Mouse (Mus musculus): ENCODE measurements around the gene Ggt7.
"Not testable (repeated sequence)": the region's sequence is repeated elsewhere in the genome, so short reads cannot be mapped to it uniquely, and the experiment has no call there.

The Ggt7 gene

DNA sequence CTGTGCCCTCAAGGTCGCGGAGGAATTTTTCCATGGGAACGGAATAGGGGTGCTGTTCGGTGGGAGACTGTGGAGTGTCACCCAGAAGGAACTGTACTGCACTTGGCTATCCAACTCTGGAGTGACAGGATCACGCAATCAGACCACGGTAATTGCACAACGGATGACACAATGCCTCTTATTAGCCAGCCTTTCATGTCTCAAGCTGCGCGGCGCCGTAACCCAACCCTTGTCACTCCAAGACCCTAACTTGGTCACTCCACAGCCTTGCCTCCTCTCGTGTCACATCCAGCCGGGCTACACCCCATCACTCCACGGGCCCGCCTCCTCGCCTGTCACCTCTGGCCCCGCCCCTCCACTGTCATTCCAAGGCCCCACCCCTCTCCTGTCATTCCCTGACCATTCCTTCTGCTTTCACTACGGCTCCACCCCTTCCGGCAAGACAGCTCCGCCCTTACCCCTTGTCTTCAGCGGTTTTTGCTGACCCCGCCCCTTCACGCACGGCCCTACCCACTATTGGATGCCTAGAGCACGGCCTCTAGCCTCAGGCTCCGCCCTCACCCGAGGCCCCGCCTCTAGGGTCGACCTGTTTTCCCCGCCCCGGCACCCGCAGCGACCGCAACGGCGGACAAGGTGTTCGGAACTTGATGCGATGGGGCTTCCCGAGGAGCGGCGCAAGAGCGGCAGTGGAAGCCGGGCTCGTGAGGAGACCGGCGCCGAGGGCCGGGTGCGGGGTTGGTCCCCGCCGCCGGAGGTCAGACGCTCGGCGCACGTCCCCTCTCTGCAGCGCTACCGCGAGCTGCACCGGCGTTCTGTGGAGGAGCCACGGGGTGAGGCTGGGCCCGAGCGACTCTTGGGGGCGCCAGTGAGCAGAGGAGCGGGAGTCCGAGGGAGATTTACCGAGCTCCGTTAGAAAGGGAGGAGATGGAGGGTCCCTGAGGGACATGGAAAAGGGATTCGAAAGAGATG lies at the start of gene Ggt7, which contains the start of gene Acss2:
Ggt7 (minus strand) TSS at position 783 of the 969 bp plus-strand sequence.
Acss2 (plus strand) TSS at position 494 of the 969 bp plus-strand sequence.
- peak; percentile 88 for DNase-seq (ENCODE audit: extremely low read depth, low read depth)

DNA sequence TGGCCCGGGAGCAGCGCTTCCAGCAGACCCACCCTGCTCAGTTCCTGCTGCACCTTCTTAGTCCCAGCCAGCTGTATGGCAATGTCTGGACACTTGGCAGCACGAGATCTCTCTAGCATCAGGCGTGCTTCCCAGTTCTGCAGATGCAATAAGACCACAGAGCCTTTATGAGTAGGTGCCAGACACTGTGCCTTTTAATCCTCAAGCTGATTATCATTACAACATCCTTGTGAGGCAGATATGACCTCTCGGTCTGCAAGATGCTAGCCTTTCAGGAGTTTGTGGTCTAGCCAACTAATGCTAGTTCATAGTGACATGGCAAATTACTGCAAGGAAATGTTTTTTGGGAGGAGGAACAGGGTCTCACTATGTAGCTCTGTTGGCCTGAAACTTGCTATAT lies 49.7 kb upstream of the Ggt7 start:
- no peak for DNase-seq (ENCODE audit: extremely low read depth, low read depth)

DNA sequence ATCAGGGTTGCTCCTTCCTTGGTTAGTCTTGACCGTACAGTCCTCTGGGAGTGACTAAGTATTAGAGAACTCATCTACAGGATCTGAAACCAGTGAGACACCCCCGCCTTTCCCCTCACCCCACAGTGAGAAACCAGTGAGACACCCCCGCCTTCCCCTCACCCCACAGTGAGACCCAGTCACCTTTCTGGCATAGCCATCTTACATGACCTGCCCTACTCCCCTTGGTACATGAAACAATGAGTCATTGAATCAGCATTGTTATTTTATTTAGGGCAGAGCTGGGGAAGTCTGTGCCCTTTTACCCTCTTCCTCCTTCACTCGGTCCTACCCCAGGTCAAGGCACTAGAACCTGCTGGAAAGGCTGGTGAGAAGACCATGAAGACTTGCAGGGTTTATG lies 44.9 kb upstream of the Ggt7 start:
- DNase-seq (ENCODE audit: extremely low read depth, low read depth), result no peak

DNA sequence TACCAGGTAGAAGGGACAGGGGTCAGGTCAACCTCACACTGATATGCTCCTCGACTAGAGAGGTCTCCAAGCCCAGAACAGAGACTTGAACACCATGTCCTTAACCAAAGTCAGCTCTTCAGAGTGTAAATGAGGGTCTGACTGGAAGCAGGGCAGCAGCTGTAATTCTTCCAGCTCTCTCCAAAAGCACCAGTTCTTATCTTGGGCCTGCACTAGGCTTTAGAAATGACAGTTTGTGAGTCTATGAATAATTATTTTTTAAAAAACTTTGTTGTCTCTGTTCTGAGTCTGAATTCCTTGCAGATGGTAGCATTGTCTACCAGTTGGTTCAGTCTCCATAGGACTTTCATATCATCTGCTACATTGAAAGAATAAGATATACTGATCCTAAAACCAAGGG lies 44.2 kb upstream of the Ggt7 start:
- no peak for DNase-seq (ENCODE audit: extremely low read depth, low read depth)

DNA sequence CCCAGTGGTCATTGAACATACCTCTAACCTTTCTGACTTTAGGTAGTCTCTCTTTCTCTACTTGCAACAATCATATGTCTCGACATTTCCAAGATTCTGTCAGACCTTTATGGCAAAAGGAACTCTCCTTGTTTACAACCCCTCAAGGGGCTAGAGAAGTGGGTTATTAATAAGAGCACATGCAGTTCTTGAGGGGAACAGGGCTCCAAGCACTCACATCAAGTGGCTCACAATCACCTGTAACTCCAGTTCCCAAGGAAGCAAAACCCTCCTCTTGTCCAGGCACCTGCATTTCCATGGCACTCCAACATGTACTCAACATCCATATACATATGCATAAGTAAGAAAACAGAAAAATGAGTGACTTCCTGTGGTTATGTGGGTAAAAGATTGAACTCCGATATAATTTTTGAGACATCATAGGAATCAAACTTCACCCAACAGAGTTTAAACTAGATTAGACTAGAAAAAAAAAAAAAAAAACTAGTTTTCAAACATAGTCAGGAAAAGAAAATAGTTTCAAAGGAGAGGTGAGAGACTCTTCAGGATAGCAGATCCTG lies 36.5 kb upstream of the Ggt7 start:
- no peak for DNase-seq (ENCODE audit: extremely low read depth, low read depth)

DNA sequence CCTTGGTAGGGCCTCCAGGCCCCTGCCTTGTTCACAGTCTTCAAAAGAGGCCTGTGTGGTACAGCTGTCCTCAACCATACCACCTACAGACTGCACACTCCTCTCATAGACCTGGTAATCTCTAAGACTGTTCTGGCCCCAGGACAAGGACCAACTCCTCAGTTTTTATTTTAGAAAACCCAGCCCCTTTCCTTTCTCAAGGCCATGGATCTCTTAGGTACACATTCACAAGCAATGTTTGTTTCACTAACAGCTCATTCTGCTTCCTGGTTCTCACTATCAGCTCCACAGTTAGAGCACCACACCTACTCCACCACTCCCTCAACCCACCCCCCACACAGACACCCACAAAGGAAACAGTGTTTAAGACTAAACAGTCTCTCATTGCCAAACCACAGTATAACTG lies 34.9 kb upstream of the Ggt7 start:
- peak; percentile 55 for DNase-seq (ENCODE audit: extremely low read depth, low read depth)

DNA sequence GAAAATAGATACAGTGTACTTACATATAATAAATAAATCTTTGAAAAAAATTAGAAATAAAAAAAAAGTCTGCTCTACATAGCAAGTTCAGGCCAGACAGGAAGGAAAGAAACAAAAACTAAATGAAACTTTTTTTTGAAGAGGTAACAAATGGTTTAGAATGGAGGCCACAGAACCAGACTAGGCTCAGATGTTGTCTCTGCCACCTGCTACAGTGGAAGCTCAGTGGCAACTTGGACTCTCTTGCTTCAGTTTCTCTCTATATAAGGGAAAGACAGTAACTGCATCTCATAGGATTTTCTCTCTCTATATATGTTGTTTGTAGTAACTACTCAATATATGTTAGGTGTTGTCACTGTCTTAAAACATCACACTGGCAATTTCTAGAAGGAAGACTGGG lies 34.3 kb upstream of the Ggt7 start:
- DNase-seq (ENCODE audit: extremely low read depth, low read depth), result no peak

DNA sequence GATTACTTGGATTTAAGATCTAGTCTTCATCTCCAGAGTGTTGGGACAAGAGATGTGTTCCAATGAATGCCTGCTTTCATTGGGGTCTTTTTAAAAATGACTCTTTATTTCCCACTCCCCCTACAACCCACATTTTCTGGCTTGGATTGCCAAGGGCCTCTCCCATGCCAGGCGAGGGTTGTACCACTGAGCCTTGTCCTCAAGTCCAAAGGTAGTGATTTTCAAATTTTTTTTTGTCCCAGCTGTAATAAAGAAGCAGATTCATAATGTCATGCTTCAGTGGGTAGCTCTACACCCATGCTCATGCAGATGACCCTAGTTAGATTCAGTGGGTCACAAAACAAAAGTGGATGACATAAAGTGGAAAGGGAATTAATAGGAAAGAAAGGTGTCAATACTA lies 28.9 kb upstream of the Ggt7 start:
- DNase-seq (ENCODE audit: extremely low read depth, low read depth), result no peak

DNA sequence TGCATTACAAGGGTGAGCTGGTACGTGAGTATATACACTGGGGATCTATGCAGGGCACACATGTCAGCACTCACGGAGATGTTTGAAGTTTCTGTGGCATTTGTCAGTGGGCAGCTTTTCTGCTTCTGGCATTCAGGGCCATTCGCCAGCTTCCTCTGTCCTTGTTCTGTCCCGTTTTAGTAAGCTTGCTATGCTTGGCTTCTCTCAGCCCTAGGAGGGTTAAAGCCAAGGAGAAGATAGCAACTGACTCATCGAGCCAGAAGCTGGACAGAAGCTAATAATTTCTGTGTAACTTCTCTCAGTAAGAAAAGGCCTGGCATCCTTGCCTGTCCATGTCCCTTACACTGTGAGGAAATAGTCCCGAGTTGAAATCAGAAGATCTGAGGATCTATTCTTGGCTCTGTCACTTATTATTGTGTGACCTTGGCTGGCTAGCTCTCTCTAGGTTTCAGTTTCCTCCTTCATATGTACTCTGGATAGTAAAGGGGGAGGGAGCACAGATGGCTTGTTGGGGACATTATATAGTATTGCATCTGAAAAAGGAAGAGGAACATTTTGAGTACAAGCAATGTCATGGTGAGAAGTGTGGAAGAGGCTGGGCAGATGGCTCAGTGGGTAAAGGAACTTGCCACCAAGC lies 22.9 kb upstream of the Ggt7 start:
- no peak for DNase-seq (ENCODE audit: extremely low read depth, low read depth)

DNA sequence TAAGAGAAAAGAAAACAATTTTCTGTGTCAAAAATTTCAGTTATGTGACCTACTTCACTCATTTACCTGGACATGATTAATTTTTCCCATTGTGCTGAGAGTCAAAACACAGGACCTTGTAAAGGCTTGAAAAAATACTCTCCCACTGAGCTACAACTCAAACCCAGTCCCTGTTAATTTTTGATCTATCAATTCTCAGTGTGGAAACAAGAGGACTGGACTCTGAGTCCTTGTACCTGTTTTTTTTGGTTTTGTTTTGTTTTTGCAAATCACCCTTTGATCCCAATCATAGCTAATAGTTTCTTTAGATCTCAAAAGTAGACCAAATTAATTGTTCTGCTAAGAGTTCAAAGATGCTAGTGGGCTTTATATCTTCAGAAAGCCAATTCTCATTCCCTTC lies 21.7 kb upstream of the Ggt7 start:
- DNase-seq (ENCODE audit: extremely low read depth, low read depth), result no peak

DNA sequence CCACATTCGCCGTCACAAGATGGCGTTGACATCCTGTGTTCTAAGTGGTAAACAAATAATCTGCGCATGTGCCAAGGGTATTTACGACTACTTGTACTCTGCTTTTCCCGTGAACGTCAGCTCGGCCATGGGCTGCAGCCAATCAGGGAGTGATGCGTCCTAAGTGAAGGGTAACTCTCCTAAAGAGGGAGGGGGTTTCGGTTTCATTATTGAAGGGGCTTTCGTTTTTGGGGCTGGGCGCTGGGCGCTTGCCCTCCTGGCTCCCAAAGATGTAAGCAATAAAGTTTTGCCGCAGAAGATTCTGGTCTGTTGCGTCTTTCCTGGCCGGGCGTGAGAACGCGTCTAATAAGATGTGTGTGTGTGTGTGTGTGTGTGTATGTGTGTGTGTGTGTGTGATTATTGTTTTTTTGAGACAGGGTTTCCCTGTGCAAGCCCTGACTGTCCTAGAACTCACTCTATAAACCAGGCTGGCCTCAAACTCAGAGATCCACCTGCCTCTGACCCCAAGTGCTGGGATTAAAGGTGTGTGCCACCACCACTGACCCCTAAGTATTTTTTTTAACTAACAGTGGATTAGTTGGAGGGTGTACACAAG lies 20.5 kb upstream of the Ggt7 start:
- DNase-seq (ENCODE audit: extremely low read depth, low read depth), result not testable (repeated sequence)

DNA sequence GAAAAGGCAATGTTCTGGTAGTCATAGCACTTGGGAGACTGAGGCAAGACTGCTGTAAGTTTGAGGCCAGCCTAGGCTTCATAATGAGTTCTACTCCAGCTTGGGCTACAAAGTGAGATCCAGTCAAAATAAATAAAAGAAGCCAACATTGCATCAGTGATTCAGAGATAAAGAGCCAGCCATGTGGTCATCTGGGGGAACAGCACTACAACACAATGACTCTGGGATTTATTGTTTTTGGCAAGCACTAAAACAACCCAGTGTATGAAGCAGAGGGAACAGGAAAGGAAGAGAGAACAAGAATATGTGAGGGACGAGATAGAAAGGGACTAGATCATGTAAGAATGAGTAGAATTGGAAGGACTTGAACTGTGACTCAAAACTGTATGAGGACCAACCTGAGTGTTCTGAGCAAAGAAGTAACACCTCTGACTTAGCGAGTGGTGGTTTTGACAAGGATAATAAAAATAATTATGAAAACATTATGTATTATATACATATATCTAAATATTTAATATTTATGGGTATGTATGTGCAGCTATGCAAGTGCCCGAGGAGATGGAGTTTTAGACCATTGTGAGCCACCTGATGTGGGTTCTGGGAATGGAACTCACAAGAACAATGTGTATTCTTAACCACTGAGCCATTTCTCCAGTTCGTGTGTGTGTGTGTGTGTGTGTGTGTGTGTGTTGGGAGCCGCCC lies 19.9 kb upstream of the Ggt7 start:
- no peak for DNase-seq (ENCODE audit: extremely low read depth, low read depth)

DNA sequence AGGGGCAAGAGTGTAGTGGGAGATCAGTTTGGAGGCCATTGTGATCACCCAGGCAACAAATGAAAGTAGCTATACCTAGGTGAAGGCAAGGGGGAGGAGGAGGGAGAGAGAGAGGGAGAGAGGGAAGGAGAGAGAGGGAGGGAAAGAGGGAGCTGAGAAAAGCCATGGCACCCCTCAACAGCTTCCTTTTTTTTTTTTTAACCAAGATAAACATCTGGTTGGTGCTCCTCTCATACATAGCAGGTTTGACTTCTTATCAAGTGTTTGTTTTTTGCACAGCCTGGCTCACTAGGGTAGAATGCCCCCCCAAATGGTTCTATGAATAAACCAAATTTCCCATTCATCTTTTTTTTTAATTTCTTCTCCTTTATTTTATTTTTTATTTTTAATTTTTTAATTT lies 18.3 kb upstream of the Ggt7 start:
- no peak for DNase-seq (ENCODE audit: extremely low read depth, low read depth)

DNA sequence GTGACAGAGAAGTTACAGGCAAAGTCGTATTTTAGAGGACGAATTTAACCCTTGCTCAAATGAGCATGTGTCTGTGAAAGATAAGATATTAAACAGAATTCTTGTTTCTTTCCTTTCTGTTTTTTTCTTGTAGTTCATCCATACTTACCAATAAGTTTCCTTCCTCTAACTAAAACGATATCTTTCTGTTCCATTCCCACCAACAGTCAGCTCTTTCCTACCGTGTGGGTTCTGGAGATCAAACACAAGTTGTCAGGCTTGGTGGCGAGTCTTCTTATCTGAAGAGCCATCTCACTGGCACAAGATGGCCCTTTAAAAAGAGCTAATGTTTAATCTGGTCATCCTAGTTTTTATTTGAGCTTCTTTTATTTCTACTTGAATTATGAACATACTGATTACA lies 9.3 kb upstream of the Ggt7 start:
- DNase-seq (ENCODE audit: extremely low read depth, low read depth), result no peak

DNA sequence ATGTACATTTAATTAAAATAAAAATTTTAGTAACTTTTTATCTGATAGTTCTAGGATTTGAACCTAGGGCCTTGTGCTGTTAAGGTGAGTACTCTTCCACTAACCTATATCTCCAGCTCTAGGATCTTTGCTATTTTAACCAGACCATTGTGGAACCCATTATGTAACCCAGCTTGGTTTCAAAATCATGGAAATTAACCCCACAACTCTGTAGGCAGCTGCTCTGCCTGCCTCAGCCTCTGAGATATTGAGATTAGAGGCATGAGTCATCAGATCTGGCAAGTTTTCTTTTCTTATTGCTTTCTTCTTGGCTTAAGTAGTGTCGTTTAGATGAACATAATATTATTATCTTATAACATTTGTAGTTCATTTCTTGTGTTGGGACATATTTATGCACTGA lies 6.3 kb upstream of the Ggt7 start:
- DNase-seq (ENCODE audit: extremely low read depth, low read depth), result no peak

DNA sequence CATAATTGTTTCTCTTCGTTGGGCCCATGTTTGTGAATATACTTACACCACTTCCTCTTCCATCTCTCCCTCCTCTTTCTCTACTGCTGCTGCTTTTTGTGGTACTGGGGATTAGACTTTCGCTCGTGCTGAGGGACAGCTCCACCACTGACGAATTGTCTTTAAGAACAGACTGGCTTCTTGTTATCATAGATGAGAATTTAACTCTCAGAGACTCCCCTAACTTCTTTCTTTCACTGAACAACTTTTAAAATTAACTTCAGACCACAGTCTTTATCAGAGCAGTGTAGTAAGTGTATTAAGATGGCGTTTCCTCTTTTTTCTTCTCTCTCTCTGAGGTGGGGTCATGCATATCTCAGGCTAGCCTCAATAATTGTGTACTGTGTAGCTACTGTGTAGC lies 5.7 kb upstream of the Ggt7 start:
- peak; percentile 95 for DNase-seq (ENCODE audit: extremely low read depth, low read depth)

DNA sequence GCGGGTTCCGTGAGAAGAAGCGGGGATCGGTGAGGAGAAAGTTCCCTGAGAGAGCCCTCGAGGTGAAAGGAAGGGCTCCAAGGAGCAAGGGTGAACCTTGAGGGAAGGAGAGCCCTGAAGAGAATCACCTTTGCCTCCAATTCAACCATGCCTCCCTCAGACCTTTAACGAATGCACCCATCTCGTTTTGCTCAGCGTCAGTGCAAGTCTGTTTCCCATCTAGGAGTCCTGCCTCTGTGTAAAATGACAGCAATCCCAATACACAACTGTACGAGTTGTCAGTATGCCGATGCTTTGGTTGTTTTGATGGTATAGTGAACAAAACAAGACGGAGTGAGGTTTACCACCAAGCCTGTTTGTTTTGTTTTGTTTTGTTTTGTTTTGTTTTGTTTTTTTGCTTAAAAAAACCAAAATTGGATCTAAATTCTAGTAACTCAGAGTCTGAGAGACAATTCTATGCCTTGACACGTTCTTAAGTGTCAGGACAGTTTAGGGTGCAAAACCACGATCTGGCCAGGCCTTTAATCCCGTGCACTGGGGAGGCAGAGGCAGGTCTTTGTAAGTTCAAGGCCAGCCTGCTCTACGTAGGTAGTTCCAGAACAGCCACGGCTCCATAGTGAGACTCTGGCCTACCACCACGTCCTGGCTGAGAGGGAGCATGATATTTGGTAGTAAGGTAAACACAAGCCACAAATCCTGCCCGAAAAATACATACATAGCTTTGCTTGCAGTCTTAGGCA lies 664 bp upstream of the Ggt7 start:
- DNase-seq (ENCODE audit: extremely low read depth, low read depth), result peak; percentile 41

DNA sequence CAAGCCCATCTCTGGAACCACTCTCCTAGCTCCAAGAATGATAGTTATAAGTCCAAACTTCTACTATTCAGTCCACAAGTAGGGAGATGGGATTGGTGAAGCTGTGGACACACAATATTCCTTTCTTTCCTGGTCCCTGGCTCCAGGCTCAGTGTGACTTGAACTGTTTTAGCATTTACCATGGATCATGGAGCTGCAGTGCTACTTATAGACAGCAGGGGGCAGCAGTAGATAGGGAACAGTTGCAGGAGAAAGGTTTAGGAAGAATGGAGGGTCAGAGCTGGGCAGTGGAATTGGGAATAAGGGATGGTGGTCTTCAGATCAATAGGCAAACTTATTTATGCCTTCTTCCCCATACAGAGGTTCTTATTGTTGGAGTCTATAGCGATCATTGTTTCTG lies 2.1 kb downstream of the Ggt7 start:
- DNase-seq (ENCODE audit: extremely low read depth, low read depth), result no peak

DNA sequence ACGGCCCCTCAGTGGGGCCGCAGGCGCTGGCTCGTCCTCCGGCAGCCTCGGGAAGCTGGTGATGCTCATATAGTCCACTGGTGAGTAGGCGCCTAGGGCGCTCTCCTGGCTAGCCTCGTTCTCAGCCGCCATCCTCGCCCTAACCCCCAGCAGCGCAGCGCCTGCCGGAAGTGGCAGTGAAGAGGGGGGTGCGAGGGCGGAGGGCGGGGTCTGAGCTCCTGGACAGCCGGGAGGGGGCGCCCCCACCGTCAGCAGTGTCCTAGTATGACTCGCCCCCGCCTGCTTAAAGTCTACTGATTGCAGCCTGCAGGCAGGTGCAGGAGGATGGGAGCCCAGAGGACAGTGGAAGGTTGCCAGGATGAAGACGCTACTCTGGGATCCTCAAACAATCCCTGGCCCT lies 3.4 kb downstream of the Ggt7 start:
- no peak for DNase-seq (ENCODE audit: extremely low read depth, low read depth)

DNA sequence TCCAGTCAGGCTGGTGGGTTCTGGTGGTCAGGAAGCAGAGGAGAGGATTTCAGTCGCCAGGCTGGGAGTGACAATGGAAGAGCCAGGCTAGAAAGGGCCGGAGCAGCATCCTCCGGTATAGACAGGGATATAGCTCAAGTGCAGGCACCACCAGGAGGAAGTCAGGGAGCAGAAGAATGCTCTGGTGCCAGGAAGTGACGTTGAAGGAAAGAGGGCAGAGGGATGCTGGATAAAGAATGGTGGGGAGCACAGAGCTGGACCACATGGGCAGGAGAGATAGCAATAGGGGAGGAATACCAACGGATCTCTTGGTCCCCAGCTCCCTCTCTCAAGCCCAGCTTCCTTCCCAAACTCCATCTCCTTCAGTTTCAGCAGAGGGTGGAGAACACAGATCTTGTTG lies 4.5 kb downstream of the Ggt7 start:
- no peak for DNase-seq (ENCODE audit: extremely low read depth, low read depth)

DNA sequence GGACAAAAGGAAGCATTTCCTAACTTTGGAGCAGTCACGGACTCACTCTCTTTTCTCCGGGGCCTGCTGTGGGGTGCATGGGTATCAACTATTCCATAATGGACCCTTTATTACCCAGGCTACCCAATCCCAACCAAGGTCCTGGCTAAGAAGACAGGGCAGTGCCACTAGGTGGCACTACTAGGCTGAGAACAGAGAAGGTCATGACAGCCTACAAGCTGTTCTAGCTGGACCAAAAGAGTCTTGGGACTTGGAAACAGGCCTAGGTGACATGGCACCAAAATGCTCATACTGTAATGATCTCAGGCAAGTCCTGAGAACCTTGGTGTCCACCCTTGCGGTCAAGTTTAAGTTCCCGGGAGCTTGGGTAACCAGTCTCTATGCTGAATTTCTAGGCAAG lies 5.6 kb downstream of the Ggt7 start:
- DNase-seq (ENCODE audit: extremely low read depth, low read depth), result peak; percentile 44
